Mouse (Mus musculus) limb, embryonic 12.5 days (tissue): Measurements from ENCODE around the gene Cmya5. TPM values are rescaled to one million over a fixed set of nuclear protein-coding genes. Genes with fewer than 3 reads are reported as not detected.
"Not testable (repeated sequence)": the region's sequence is repeated elsewhere in the genome, so short reads cannot be mapped to it uniquely, and the experiment has no call there.

ENCODE experiments used
- ATAC-seq: fragments of 200-750 bp; cut with Nextera tagmentation; 2 replicates; pipeline ENCODE4 v1.8.0; 2017; ENCODE audit warnings: low read depth, moderate TSS enrichment; ENCODE audit not compliant: insufficient number of reproducible peaks, insufficient read depth, low FRiP score, low TSS enrichment
- H3K27ac ChIP-seq: fragments of 300-500 bp; sonication (generic); 2 replicates; pipeline ENCODE4 v1.5.1; 2016; ENCODE audit warnings: mild to moderate bottlenecking, moderate library complexity
- H3K27me3 ChIP-seq: fragments of 300-500 bp; sonication (generic); 2 replicates; pipeline ENCODE4 v1.6.1; 2016; ENCODE audit warnings: mild to moderate bottlenecking, moderate library complexity
- H3K36me3 ChIP-seq: fragments of 300-500 bp; sonication (generic); 2 replicates; pipeline ENCODE4 v1.6.1; 2016; ENCODE audit warnings: mild to moderate bottlenecking, moderate library complexity
- H3K4me1 ChIP-seq: fragments of 300-500 bp; sonication (generic); replicated peaks from 2 replicates; pipeline ENCODE4 v1.6.1; 2016
- H3K4me2 ChIP-seq: fragments of 300-500 bp; sonication (generic); 2 replicates; pipeline ENCODE4 v1.6.1; 2016; ENCODE audit warnings: mild to moderate bottlenecking, moderate library complexity
- H3K4me3 ChIP-seq: fragments of 300-500 bp; sonication (generic); replicated peaks from 2 replicates; pipeline ENCODE4 v1.5.1; 2016; ENCODE audit warnings: mild to moderate bottlenecking
- H3K9ac ChIP-seq: fragments of 300-500 bp; sonication (generic); replicated peaks from 2 replicates; pipeline ENCODE4 v1.6.1; 2016; ENCODE audit warnings: mild to moderate bottlenecking, moderate library complexity
- H3K9me3 ChIP-seq: fragments of 300-500 bp; sonication (generic); 2 replicates; pipeline ENCODE4 v1.6.1; 2016; ENCODE audit warnings: mild to moderate bottlenecking, moderate library complexity
- WGBS: fragments of 180-500 bp; shearing (Covaris S2); methylation state at CpG from one replicate; pipeline ENCODE4 v1.1.7; 2016; 5-methylcytosine and 5-hydroxymethylcytosine counted together
- polyA plus RNA-seq: library from polyadenylated mRNA; unstranded; fragments of >200 nt; fragmentation: Nextera tagmentation; extraction: Ambion mirVana; gene quantifications from 2 replicates; pipeline ENCODE4 v1.2.1, GENCODE M21; 2016

Gene Cmya5
- polyA plus RNA-seq: 0.03 and 0.04 TPM in 2 replicates

DNA sequence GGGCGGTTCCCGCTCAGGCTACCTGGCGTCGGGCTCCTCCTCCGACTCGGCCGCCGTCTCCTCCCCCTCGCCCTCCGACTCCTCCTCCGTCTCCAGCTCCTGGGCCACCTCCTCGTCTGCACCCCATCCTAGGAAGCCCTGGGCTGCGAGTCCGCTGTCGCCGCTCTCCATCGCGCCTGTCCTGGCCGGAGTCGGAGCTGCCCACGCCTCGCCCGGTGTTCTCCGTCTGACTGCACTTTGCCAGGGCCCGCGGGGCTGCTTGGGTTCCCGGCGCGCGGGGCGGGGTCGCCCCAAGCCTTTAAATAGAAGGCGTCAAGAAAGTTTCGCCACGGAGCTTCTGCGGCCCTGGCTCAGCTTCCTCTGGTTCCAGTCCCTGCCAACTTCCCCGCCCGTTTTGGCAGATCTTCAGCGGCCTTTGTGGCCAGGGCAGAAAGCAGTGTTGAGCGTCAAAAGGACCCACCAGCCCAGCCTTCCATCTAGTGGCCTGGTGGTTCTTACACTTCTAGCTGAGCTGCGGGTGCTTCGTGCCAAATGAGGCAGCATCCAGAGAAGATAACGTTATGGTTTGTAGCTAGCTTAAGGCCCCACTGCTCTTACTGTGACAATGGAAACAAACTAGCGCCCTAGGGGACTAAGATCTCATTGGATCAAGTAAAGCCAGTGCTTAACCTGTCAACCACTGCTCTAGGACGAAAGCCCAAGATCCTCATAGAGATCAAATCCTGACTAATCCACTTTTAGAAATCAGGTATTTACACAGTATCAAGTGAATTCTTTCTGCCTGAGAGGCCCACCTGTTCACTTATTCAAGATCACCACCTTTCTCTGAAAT lies at the start of gene Cmya5:
Gene Cmya5, minus strand, starts transcription at position 389 of the 832 bp plus-strand sequence.
- peak within 1 kb of the TSS; percentile 68 for H3K9ac ChIP-seq
- H3K27me3 ChIP-seq: no peaks in the 10 kb centered on the region
- H3K36me3 ChIP-seq: peaks cover 14% of the 10 kb centered on the region; the same call in 1 of the 2 replicates
- H3K27ac ChIP-seq: 0 out of 2 replicates have a peak within 1 kb of the TSS, but pooled peaks have one; percentile 25
- peak within 1 kb of the TSS; percentile 90 for H3K4me2 ChIP-seq
- H3K9me3 ChIP-seq: no peaks in the 10 kb centered on the region
- peak; percentile 91 for ATAC-seq
- WGBS: 1% methylated on average over 45 of the region's 45 CpGs
- peak within 1 kb of the TSS; percentile 54 for H3K4me3 ChIP-seq
- H3K4me1 ChIP-seq: peaks cover 13% of the 10 kb centered on the region

DNA sequence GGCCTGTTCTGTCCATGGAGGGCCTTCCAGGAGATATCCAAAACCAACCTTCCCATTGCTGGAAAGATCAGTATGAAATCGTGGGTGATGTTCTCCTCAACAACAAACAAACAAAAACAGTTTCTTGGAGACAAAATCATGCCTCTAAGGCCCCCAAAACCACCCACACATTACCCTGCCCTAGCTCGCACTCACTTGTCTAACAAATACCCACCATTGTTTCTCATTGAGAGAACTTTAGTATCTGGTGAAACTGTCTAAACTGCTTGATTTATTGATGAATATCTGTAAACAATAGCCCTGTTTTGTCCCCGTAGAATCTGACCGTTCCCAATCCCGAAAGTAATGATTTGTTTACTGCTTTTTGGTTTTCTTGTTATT lies 48.1 kb upstream of the Cmya5 start:
- peaks cover 11% of the 10 kb centered on the region for H3K4me1 ChIP-seq
- H3K9ac ChIP-seq: no peak overlapping the region; the same call in 1 of the 2 replicates
- peak overlapping the region; percentile 98 for H3K4me3 ChIP-seq
- H3K9me3 ChIP-seq: no peaks in the 10 kb centered on the region
- H3K27ac ChIP-seq: peak overlapping the region; percentile 98
- 73% methylated on average over 5 of the region's 5 CpGs for WGBS
- H3K4me2 ChIP-seq: peak overlapping the region; percentile 61
- 0 out of 2 replicates have a peak, but pooled peaks have one; percentile 12 for ATAC-seq
- no peaks in the 10 kb centered on the region for H3K27me3 ChIP-seq
- 0 out of 2 replicates have a peak, but pooled peaks cover 3% of the 10 kb centered on the region for H3K36me3 ChIP-seq

DNA sequence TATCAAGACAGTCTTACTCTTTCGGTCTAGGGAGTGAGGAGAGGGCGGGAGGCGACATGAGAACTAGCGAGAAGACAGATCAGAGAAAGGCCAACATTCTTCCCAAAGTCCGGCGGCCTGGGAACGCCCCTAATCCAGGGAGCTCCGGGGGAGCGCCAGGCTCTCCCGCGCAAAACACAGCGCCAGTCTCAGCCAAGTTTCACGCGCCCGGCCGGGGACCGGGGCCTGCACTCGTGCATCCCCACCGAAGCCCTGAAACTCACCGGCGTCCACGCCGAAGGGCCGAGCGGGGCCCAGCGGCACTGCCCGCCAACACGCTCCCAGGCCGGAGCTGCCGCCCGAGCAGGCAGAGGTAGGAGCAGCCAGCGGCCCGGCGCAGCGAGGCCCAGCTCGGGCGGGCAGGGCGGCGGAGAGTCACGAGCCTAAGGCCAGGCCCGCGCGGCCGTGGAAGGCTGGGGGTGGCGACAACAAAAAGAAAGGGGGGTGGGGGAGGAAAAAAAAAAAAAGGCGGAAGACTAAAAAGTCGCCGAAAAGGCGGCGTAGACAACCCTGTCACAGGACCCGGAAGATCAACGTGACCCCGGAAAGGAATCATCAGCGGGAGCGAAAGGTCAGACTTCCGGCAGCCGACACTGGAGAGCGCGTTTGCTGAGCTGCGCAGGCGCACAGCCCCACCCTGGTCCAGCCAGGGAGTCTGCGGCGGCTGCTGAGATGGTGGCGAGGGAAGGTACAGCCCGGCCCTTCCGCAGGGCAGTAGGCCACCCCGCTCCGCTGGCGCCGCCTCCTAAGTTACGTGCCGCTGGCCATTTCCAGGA lies 47.5 kb upstream of the Cmya5 start, which contains the start of gene Tent2:
Gene Tent2, minus strand, starts transcription at position 555 of the 815 bp plus-strand sequence.
- peak within 1 kb of the TSS; percentile 98 for H3K4me3 ChIP-seq
- WGBS: under 1% methylated on average over 71 of the region's 72 CpGs
- peaks cover 11% of the 10 kb centered on the region for H3K4me1 ChIP-seq
- ATAC-seq: peak; percentile 100
- no peaks in the 10 kb centered on the region for H3K27me3 ChIP-seq
- H3K27ac ChIP-seq: peak within 1 kb of the TSS; percentile 98
- H3K9me3 ChIP-seq: no peaks in the 10 kb centered on the region
- H3K4me2 ChIP-seq: peak within 1 kb of the TSS; percentile 77
- H3K9ac ChIP-seq: peak within 1 kb of the TSS; percentile 99
- H3K36me3 ChIP-seq: 0 out of 2 replicates have a peak, but pooled peaks cover 3% of the 10 kb centered on the region

DNA sequence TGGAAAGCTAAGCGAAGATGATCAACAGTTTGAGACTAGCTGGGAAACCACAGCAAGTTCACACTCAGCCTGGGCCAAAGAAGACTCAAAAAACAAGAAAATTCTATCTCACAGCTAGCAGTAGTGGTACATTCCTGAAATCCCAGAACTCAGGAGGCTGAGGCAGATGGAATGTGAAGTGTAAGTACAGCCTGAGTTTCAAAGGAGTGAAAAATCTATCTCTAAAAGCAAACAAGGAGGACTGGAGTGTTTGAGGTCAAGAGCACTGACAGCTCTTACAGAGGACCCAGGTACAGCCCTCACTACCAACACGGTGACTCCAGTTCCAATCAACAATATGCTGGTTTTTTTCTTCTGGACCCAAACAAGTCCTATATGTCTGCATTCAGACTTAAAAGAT lies 44.9 kb upstream of the Cmya5 start:
- WGBS: 85% methylated on average over 2 of the region's 2 CpGs
- Histone ChIP-seq H3K4me2 (no peak overlapping the region), H3K4me1 (peaks cover 11% of the 10 kb centered on the region), H3K9me3 (no peaks in the 10 kb centered on the region), H3K27ac (no peak overlapping the region), H3K27me3 (no peaks in the 10 kb centered on the region), H3K36me3 (peaks cover 8% of the 10 kb centered on the region; the same call in 1 of the 2 replicates), H3K4me3 (no peak overlapping the region), H3K9ac (no peak overlapping the region)
- no peak for ATAC-seq

DNA sequence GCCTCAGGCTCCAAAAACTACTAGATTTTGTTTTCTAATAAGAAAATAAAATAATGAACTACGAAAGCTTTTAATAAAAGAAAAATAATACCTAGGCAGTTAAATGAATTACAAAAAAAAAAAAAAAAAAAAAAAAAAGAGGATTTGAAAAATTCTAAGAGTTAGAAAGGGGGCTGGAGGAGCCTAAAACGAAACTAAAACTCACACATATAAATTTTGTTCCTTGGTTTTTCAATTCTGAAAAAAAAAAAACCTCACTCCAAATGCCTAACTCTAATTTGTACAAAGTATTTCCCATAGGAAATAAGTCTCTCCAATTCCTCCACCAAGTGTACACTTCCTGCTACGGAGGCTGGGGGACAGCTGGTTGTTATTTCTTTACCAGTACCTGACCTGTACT lies 44.2 kb upstream of the Cmya5 start:
- H3K9ac ChIP-seq: no peak overlapping the region
- ATAC-seq: no peak
- H3K4me2 ChIP-seq: no peak overlapping the region
- 86% methylated on average over 3 of the region's 3 CpGs for WGBS
- peaks cover 11% of the 10 kb centered on the region for H3K4me1 ChIP-seq
- peaks cover 13% of the 10 kb centered on the region; the same call in 1 of the 2 replicates for H3K36me3 ChIP-seq
- no peaks in the 10 kb centered on the region for H3K9me3 ChIP-seq
- H3K27me3 ChIP-seq: no peaks in the 10 kb centered on the region
- H3K27ac ChIP-seq: no peak overlapping the region
- H3K4me3 ChIP-seq: no peak overlapping the region

DNA sequence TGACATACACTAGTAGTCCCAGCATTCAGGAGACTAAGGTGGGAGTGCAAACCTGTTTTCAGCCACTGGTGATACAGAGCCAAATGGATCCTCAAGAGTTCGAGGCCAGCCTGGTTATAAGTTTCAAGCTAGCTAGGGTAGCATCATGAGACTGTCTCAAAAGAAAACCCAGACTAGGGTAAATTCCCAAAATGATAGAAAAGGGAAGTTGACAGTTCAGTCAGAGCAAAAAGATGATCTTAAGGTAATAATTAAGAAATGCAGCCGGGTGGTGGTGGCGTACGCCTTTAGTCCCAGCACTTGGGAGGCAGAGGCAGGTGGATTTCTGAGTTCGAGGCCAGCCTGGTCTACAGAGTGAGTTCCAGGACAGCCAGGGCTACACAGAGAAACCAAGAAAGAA lies 43.3 kb upstream of the Cmya5 start:
- H3K36me3 ChIP-seq: peaks cover 22% of the 10 kb centered on the region
- 95% methylated on average over 5 of the region's 5 CpGs for WGBS
- not testable (repeated sequence) for H3K9me3 ChIP-seq, H3K9ac ChIP-seq, H3K4me2 ChIP-seq, H3K27me3 ChIP-seq, H3K4me3 ChIP-seq, H3K27ac ChIP-seq, ATAC-seq
- peaks cover 11% of the 10 kb centered on the region for H3K4me1 ChIP-seq

DNA sequence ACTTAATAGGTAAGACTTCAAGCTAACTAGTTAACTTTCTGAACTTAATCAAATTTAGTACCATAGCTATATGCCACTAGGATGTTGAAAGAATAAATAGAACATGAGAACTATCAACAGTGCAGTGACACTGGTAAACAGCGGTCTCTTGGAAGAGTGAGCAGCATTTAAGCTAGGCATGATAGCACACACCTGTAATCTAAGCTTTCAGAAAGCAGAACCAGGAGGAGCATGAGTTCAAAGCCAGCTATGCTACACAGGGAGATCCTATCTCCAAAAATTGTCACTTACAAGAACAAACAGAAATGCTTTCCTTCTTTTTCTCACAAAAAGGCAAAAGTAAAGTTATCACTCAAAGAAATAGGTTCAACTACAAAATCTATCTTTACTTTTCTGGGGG lies 35.8 kb upstream of the Cmya5 start:
- 97% methylated on average over 1 of the region's 1 CpGs for WGBS
- Histone ChIP-seq H3K27me3 (no peaks in the 10 kb centered on the region), H3K4me3 (no peak overlapping the region), H3K9ac (no peak overlapping the region), H3K9me3 (no peaks in the 10 kb centered on the region), H3K4me2 (no peak overlapping the region), H3K4me1 (no peaks in the 10 kb centered on the region), H3K27ac (no peak overlapping the region), H3K36me3 (peaks cover 48% of the 10 kb centered on the region)
- ATAC-seq: no peak

DNA sequence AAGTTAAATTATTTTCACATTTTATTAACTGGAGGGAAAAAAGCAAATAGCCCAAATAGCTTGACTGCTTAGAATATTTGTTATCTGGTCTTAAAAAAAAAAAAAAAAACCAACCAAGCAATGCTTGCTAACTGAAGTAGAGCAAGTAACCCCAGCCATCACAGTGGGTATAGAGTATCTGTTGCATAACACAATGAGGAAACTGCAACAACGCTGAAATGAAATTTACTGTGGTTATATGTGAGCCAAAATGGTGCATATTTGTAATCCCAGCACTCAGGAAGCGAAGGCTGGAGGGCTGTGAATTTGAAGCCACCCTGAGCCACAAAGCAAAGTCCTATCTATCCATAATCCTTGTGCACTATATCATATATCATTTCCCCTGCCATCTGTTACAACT lies 35.0 kb upstream of the Cmya5 start:
- no peak overlapping the region for H3K4me3 ChIP-seq
- ATAC-seq: no peak
- H3K4me1 ChIP-seq: no peaks in the 10 kb centered on the region
- H3K27ac ChIP-seq: no peak overlapping the region
- WGBS: 90% methylated on average over 2 of the region's 2 CpGs
- peaks cover 53% of the 10 kb centered on the region for H3K36me3 ChIP-seq
- no peak overlapping the region for H3K4me2 ChIP-seq
- H3K9ac ChIP-seq: no peak overlapping the region
- H3K9me3 ChIP-seq: no peaks in the 10 kb centered on the region
- no peaks in the 10 kb centered on the region for H3K27me3 ChIP-seq

DNA sequence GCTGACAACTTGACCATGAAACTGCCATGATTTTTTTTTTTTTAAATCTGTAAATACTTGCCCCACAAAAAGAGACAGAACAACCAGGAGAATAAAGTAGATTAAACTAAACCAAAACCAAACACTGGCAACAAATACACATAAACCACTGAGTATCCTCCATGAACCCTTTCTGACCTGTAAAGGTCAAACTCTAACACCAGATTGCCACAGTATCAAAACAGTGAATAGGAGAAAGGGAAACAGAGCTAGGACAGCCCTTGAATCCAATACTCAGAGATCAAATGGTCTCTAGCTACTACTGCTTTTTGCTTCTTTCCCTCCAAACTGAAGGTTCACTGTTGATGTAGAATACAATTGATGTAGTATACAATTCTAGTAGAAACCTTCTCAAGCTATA lies 33.0 kb upstream of the Cmya5 start:
- Histone ChIP-seq H3K4me1 (no peaks in the 10 kb centered on the region), H3K9me3 (no peaks in the 10 kb centered on the region), H3K27me3 (no peaks in the 10 kb centered on the region), H3K4me3 (no peak overlapping the region), H3K4me2 (no peak overlapping the region), H3K9ac (no peak overlapping the region), H3K36me3 (peaks cover 49% of the 10 kb centered on the region), H3K27ac (no peak overlapping the region)
- no peak for ATAC-seq

DNA sequence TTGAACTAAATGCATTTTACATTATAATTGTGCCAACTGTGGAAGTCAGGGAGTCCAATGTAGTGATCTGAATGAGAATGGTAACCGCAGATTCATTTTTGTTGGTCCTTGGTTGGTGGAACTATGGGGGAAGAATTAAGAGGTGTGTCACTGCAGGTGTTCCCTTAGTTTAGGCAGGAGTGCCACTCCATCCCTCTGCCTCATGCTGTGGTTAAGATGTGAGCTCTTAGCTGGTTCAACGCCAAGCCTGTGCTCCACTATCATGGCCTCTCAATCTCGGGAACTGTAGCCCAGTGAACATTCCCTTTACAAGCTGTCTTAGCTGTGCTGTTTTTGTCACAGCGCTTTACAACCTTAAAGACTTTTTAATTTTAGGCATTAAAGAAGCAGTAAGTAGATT lies 18.8 kb upstream of the Cmya5 start:
- Histone ChIP-seq H3K4me1 (no peaks in the 10 kb centered on the region), H3K36me3 (peaks cover 43% of the 10 kb centered on the region), H3K27me3 (no peaks in the 10 kb centered on the region), H3K4me2 (no peak overlapping the region), H3K9ac (no peak overlapping the region), H3K27ac (no peak overlapping the region), H3K4me3 (no peak overlapping the region), H3K9me3 (no peaks in the 10 kb centered on the region)
- ATAC-seq: no peak
- WGBS: 94% methylated on average over 4 of the region's 4 CpGs

DNA sequence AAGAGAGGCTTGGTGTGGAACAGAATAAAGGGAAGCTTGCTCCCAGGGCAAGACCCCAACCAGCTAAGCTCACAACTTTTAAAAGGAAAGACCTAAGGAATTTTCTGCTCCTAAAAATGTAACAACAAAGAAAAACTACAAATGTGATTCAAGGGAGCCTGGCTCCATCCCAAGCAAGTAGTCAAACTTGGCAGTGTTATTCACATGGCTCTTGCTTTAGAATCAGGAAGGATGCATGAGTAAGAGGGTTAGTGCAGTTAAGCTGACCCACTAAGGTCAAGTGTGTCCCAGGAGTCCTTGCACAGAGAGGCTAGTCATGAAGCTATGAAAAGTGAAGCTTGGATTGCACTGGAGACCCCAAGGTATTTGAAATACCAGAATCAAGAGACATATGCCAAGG lies 17.9 kb upstream of the Cmya5 start:
- Histone ChIP-seq H3K4me2 (no peak overlapping the region), H3K27ac (no peak overlapping the region), H3K27me3 (no peaks in the 10 kb centered on the region), H3K9ac (no peak overlapping the region), H3K4me3 (no peak overlapping the region), H3K4me1 (no peaks in the 10 kb centered on the region), H3K36me3 (peaks cover 48% of the 10 kb centered on the region), H3K9me3 (no peaks in the 10 kb centered on the region)
- no peak for ATAC-seq
